Mouse (Mus musculus) right cerebral cortex, postnatal 36 days (tissue): ENCODE data around the gene Ube2t.

Source experiments
- DNase-seq, 2 experiments: peaks; one replicate each; pipeline ENCODE4 v3.0.0; 2022; ENCODE audit warnings: low spot score in 2 of 2, mixed read lengths in 1 of 2

Gene Ube2t

DNA sequence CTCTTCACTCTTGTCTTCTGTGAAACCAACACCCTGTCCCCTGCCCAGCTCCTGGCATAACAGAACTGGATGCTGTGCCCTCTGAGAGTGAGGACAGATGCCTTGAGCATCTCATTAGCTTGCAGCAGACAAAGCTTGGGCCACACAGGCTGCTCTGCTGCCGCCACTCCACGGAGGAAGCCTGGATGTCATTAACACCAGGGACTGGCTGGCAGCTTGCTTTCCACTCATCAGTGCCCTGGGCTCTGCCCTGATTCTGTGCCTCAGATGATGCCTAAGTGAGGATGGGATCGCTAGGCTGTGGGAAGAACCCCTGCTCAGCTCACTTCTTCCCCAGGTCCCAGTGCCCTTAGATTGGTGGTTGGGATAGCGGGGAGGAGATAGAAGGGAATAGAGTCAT lies 33.1 kb downstream of the Ube2t start:
- no peak for DNase-seq

DNA sequence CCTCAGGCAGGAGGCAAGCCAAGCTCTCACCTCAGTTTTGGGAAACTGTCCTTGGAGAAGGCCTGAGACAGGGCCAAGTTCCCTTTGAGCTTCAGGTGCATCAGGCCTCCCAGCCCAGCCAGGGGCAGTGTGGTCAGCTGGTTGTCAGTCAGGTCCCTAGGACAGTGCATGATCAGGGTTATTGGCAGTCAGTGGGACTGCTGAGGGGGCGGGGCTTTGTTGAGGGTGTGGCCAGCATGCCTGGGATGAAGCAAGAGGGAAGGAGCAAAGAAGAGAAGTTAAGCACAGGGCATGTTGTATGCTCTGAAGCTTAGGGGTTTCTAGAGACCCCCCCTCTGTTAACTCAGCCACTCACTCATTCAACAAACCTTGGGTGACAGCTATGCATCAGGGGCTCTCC lies 33.6 kb downstream of the Ube2t start:
- DNase-seq = no peak

DNA sequence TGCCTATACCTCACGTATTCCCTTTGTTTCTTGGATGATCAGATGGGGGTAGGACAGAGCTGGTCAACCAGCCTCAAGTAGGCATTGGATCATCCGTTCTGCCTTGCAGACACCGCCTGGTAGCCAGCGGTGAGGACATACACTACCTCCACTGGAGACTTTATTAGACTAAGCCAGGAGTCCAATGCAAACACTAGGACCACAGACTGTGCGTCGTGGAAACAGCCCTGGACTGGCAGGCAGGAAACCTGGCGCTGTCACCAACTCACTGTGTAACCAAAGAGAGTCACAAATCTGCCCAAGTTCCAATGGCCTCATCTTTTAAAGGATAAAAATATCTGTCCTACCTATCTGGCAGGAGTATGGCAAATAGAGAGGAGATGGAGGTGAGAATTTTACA lies 34.1 kb downstream of the Ube2t start:
- no peak for DNase-seq

DNA sequence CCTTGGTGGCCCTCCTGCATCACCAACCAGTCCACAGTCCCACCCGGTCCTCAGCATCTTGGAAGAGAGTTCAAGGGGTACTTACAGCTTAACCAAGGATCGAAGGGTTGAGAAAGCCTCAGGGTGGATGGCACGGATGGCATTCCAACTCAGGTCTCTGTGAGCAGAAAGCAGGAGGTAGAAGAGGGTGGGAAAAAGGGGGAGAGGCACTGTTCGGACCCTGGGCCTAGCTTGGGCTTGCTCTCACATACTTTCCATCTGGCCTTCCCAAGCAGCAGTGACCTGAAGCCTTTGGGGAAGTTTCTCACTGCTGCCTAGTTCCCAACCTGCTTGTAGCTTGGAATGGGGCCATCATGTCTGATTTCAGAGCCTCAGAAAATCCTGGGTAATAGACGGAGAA lies 35.2 kb downstream of the Ube2t start:
- DNase-seq = no peak

DNA sequence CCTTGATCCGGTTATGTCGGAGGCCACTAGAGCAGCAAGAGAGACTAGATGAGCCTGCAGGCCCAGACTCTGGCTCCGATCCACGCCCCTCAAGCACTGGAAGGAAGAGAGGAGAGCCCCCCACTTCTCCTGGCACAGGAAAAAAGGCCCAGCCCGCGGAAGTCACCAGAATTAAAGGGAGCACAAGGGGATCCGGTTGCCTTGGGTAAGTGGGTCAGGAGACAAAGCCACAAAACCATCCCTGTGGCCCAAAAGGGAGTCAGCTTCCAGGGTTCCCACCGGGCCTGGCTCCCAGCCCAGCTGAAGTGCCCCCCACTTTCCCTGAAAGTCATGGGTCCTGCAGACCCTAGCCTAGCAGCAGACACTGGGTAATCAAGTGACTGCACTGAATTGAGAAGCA lies 35.9 kb downstream of the Ube2t start:
- DNase-seq = no peak

DNA sequence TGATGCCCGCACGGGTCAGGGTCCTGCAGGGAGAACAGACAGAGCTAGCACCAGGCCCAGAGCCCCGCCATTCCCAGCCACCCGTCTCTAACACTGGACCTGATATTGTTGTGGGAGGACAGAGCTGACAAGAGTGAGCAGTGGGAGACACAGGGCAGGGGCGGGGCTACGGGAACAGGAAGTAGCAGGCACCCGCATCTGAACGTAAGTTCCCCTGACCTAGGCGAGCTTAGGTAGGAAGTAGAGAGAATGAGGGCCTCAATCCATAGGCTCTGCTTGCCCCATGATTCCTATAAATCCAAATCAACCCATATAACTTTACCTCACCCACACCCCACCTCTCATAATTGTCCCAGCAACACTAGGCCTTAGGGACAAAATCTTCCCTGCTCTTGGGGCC lies 38.2 kb downstream of the Ube2t start:
- DNase-seq = no peak

DNA sequence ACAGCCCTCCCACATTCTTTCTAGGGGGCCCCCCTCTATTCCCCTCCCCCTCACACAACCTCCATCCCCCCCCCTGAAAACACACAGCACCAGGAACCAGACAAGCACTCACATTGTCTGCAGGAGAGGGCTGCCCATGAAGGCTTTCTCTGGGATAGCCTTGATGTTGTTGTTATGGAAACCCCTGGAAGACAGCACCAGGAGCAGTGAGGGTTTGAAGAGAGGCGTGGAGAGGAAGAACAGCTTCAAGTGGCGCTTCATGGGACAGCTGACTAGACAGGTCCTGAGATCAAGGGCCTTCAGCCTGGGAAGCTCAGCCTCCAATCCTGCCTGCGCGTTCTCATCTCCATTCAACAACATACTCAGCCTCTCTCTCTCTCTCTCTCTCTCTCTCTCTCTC lies 41.0 kb downstream of the Ube2t start:
- no peak for DNase-seq

DNA sequence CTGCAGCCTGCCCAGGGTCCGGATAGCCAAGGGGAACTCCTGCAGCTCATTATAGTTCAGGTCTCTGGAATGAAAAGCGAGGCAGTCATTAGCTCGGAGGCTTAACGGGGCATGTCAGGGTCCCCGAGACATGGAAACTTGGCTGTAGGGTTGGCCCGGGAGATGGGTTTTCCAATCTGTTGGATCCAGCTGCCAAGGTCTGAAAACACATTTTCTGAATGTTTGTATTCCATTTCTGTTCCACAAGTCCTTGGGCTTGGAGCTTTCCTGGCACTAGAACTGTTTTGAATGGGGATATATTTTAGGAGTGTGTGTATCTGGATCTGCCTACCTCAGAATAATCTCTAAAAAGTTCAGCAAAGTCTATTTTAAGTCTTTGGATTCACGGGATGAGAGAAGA lies 43.3 kb downstream of the Ube2t start:
- DNase-seq = no peak

DNA sequence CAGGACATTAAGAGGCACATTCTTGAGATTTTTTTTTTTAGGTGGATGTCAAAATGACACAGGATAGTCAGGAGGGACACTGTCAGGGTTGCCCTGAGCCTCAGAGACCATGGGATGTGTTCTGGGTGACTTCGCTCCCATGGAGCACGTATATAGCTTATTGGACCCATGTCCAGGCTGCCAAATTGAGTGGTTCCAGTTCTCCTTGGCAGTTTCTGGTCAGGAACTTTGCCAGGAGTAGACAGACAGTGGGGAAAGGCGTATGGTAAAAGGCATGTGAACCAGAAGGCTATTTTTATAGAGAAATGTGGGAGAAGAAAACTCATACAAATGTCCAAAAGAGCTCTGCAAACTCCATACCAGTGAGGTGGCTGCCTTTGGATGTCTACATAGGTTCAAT lies 47.5 kb downstream of the Ube2t start:
- no peak for DNase-seq

DNA sequence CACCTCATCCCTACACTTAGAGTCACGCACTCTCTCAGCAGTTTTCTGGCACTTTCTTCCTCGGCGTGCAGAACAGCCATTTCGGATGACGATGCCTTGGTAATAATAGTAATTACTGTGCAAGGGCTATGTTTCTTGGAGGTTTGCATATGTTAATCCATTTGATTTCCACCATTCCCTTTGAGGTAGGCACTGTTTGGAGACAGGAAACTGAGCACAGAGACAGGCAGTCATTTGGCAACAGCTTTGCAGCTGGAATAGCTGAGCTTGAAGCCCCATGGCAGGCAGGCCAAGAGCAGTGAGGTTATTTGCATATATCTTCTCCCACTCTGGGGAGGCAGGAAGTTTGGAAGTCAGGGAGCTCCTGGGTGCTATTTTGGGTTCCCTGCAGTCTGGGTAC lies 49.5 kb downstream of the Ube2t start:
- no peak for DNase-seq

DNA sequence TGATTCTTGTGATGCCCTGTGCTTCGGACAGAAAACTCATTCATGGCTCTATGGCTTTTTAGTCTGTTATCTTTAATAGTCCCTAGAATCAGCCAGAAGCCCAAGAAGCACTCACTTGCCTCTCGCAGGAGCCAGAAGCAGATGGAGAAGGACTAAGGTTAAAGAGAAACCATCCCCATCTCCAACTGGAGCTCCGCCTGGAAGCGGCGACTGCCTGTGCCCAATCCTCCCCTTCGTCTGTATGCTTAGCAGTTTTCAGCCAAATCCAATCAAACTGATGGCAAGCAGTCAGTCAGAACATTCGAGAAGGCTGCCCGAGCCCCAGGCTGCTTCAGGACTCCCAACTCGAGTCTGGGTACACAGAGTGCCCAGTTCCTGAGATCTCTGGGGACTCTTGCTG lies 50.1 kb downstream of the Ube2t start:
- no peak for DNase-seq

DNA sequence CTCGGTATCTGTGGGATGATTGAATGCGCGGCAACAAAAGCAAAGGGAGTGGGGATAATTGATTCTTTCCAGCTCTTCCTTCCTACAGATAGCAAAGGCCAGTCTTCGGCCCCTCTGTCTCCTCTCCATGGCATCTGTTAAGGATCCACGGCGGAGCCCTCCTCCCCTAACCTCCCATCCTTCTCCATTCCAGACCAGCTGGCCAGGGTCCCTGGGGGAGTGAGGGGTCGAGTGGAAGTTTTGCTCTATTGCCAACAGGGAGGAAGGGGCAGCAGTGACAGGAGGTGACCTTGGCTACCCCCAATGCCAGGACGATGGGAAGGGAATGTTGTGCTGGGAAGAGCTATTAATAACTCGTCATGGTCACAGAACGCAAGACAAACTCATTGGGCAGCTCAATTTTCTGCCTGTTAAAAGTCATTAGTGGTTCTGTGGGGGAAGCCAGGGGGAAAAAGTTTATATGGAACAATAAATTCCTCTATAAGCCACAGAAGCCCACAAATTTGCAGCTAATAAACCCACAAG lies 52.6 kb downstream of the Ube2t start:
- DNase-seq = no peak

DNA sequence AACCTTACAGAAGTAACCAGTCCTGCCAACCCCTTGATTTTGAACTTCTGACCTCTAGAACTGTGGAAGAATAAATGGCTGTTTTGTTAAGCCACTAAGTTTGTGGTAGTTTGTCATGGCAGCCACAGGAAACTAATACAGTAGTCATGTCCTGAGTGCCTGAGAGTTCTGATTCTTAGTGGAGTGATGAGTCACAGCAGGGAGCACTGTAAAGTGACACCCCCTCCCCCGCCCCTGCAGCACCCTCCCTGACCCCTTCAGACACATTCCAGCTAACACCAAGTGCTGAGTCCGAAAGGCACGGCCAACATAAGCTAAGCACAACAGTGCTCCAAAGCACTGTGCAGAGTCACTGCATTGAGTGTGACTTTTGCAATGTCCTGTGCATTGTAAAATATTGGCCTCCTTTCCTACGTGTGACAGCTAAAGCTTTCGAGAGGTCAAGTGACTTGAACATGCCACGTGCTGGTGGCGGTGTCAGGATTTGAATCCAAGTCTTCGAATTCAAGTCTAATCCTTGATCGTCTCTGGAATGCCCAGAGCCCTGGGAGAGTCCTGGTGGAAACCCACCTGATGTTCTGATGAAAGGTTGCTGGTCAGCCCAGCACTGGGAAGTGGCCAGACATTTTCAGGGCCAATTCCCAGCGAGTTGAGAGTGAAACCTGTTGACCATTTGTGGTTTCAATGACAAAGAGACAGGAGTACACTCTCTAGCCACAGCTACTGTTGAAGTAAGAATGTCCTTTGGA lies 54.7 kb downstream of the Ube2t start:
- no peak for DNase-seq

DNA sequence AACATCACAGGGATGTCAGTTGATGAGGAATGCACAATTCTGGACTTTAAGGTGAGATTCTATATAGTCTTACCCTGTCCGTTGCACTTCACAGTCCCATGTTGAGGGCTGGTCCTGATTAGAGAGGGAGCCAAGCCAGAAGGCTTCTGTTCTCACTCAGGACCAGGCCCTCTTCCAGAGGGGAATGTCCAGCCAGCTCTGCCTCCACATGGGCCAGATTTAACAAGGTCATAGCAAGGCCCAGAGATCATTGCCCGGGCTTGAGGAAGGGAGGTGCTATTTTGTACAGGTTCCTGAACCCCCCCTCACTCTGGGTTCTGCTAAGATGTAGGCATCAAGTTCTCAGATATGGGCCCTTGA lies 55.3 kb downstream of the Ube2t start:
- no peak for DNase-seq

DNA sequence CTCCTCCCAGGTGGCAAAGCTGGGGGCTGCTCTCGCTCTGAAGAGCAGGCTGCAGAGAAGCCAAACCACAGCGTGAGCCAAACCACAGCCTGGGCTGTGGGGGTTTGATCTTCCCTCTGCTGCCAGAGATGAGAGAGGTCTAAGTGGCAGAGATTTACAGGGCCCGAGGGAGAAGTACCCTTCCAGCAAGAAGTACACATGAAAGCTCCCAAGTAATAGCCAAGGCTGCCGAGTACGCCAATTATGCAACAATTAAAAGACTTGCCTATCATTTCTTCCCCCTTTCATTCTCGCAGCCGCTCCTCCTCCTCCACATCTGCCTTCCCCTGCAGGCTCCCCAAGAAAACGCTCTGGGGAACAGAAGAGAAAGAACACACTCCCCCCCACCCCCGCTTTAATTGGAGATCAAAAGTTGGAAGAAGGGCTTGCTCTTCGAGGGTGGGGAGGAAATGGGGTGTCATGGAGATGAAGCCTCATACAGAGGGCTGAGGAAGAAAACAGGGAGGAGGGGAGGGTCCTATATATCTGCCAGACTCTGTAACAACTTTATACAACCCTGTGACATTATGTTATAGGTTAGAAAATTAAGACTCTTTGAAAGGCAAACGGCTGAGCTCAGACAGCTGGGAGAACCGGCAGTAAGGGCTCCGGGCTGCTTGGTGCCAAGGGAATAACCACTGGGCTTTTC lies 56.9 kb downstream of the Ube2t start:
- no peak for DNase-seq

DNA sequence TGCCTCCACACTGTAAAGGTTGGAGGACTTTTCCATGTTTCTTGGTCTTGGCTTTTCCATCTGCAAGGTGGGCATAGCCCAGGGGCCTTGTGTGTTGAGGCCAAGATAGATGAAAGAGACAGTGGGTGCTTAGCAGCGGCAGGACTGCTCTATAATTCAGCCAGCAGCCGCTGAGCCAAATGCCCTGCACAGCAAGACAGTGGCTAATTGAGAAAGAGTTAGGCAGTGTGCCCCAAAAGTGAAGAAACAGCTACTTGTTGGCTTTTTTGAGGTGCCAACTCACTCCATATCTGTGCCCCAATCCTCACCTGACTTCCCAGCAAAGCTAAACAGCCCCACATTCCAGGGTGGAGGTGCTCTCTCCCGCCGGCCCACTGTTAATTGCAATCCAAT lies 57.4 kb downstream of the Ube2t start:
- no peak for DNase-seq

DNA sequence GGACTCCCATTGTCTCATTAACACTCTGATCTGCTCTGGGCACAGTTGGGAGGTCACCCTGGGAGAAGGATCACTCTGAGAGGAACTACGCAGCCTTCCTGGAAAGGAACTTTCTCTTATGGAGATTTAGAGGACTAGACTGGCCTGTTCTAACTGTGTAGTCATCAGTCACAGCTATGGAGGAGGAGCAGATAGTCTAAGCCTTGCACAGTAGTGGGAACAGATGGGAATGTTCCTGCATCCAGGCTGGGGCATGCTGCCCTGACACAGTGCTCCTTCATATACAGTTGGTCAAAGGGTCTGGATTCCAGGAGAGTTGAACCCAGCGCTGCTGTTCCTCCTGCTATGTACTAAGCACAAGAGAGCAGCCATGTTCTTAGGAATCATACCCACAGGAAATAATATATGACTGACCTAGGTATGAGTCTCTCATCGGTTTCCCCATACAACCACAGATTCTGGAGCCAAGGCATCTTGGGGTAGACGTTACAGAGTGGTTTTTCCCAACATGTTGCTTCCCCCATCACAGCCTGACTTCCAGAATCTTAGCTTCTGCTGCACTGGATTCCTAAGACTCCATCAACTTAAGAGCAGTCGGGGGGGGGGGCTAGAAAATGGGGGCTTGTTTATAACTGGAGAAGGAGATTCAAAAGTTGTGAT lies 58.0 kb downstream of the Ube2t start:
- DNase-seq = no peak

DNA sequence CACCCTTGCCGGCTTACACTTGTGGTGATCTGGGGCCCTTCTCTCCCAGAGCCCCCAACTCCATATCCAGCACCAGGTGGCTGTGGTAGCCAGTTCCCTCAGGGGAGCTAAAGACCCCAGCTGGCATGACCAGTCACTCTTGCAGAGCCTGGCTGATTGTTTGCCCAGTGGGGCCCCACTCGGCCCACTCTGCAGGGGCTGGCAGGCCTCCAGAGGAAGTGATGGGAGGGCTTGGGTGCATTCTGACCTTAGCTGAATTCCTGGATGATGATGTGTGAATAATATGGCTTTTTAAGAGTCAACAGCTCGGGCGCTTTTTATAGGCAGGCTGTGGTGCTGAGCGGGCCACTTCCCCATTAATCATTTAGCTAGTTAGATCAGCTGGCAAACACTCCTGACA lies 58.6 kb downstream of the Ube2t start:
- no peak for DNase-seq

DNA sequence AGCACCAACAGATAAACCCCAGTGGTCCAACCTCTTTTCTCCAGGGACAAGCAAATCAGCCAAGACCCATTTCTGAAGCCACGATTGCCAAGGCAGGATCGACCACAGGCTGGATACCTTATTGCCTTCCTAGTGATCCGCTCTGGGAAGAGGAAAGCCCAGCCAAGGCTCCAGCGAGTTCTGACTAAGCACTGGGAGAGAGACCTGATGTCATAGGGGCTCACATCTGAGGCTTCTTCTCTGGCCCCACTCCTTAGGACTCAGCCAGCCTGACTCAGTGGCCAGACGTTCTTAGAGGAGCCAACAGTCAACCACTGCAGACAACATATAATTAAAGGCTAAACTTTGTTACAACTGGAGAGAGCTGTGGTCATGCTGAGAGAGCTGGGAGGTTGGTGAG lies 59.6 kb downstream of the Ube2t start:
- DNase-seq = no peak

DNA sequence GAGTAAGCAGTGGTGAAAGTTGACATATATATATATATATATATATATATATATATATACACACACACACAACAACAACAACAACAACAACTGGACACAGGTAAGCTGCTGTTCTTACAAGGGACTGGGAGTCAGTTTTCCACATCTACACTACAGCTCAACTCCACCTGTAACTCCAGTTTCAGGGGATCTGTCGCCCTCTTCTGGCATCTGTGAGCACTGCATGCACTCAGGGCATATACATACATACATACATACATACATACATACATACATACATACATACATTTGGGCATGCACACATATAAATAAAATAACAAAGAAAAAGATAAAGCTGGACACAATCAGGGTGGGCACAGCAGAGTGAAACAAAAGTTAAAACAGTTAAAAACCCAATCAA lies 61.2 kb downstream of the Ube2t start:
- no peak for DNase-seq
